Mouse (Mus musculus) frontal cortex, postnatal 36 days (tissue): ENCODE data around the gene Vmn1r49.
"Not testable (repeated sequence)": the region's sequence is repeated elsewhere in the genome, so short reads cannot be mapped to it uniquely, and the experiment has no call there.

Source experiments
- DNase-seq, 2 experiments: peaks; one replicate each; pipeline ENCODE4 v3.0.0; 2022; ENCODE audit warnings: low spot score in 2 of 2

Gene Vmn1r49

DNA sequence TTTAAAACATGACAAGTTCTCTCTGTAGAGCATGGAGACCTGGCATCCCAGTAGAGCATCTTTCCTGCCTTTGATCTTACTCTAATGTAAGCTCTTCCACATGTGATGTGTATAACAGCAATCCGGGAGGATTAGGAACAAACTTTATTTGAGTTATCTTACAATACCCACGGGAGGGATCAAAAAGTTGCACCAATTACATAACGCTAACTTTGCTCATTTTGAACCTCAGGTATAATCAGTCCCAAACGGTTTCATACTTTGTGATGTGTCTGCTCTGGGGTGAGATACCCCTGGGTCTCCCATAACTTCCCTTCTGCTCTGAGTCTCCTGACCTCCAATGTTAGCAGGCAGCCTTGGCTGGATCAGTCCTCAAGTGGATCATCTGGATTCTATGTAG lies at the start of gene Vmn1r49:
Vmn1r49 (minus strand) TSS at position 101 of the 400 bp plus-strand sequence.
- no peak for DNase-seq

DNA sequence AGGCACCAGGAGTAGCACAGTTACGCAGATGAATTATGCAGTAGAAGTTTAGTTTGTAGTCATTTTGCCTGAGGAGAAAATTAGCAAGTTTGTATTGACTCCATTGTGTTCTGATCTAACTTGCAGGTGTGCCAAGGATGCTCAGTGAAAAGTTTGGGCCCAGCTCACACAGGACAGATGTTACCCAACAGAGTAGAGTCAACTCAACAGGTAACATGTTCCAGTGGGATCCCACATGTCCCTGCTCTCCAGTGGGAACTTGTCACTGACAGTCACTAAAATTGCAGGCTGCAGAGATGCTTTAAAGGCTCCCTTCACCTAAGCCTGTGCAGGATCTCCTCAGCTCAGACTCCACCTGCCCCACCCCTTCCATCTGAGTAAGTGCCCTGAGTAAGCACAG lies 44.0 kb upstream of the Vmn1r49 start, which contains the start of gene Vmn1r51:
Vmn1r51 (plus strand) TSS at position 301 of the 400 bp plus-strand sequence.
- DNase-seq: not testable (repeated sequence)

DNA sequence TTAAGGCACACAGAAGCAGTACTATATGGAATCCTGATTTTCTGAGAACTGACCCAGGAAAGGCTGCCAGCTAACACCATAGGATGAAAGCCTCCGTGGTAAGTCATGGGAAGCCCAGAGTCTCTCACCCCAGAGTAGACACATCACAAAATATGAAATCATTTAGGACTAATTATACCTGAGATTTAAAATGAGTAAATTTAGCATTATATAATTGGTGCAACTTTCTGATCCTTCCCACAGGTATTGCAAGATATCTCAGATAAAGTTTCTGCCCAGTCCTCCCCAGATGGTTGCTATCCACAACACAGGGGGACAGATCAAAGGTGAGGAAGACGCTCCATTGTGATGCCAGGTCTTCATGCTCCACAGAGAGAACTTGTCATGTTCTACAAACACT lies 22.8 kb upstream of the Vmn1r49 start, which contains the start of gene Vmn1r50:
Vmn1r50 (plus strand) TSS at position 301 of the 400 bp plus-strand sequence.
- DNase-seq: no peak

DNA sequence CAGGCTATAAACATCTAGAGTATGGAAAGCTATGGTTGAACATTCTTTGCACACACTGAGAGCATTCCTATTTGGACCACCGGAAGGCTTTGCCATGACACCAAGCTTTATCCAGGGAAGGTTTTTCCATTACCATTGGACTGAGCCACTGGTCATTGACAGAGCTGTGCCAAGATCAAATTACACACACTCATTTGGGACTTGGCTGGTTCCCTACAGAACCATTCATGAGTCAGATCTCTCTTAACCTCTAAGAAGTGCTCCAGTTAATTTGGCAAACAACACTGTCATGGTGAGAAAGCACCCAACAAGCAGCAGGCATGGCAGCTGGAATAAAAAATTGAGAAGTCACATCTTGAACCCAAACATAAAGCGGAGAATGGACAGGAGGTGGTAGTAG lies 22.3 kb upstream of the Vmn1r49 start:
- DNase-seq: no peak

DNA sequence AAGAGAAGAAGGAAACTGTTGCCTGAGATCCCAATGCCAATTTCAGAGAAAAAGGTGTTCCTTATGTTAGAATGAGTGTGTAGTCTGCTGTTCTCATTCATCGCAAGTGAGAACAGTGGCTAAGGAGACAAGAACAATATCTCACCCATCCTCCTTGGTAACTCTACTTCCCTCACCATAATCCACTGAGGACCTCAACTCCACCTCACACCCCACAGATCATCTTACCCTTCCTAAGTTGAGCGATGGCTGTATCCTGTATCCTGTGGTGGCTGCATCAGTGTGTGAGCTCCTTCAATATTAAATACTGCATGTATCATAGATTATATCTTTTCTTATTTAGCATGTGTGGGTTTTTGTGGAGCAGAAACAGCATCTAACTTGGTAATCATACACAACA lies 41.6 kb downstream of the Vmn1r49 start, which contains the start of gene Vmn1r48:
Vmn1r48 (minus strand) TSS at position 101 of the 400 bp plus-strand sequence.
- not testable (repeated sequence) for DNase-seq
